Mouse (Mus musculus): ENCODE data around the gene Rbfox1.

Rbfox1 gene

DNA sequence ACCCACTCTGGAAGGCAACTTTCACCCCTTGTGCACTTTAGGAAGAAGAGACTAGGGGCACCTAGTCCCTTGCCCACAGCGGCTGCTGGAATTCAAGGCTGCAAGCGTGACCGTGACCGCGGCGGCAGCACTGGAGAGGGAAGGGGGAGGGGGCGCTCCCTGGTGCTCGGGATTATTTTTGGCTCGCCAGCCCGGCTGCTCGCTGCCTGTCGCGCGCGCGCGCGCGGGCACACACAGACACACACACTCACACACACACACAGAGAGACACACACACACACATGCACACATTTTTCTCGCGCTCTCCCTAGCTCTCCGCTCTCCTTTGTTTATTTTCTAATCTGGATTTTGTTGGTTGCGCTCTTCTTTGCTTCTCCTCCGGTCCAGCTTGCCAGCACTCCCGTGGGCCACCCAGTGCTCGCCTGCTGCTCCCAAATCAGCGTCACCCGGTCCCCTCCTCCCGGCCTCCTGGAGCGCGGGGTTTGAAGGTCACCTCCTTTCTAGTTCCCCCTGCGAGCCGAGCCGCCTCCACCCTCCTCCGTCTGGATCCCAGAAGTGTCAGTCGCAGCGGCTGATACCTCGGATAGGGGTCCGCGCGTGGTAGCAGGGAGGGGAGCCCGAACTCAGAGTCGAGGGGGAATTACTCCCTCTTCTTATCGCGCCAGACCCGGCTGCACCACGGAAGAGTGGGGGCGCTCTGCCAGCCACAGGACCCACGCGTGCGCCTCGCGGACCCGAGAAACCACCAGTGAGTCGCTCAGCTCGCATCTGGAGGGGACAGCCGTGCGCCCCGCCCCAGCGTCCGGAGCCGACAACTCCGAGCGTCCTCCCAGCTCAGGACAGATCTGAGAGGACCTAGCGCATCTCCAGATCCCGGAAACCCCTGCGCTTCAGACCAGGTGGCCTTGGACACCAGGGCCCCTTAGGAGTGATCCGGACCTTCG, at the start of gene Rbfox1:
Gene Rbfox1 (plus strand): TSS at position 610 of the 944 bp plus-strand sequence.
- in situ Hi-C loops (cut with MboI, MseI): no loop called here

DNA sequence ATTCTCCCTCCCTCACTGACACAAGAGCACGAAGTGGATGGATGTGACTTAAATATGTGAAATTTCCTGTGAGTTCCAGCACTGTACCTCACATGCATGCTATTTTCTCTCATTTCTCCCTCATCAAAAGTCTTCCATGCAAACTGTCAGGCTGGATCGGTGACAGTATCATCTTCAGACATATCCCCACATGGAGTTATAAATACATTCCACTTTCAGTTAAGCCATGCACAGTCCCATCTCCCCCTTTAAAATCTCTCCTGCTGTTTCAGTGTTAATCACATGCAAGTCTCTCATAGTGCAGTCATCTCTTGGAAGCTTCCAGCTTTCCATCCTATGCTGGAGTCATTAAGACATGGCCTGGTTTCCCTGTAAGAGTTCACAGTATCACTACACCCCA, 48.4 kb upstream of the Rbfox1 start:
- in situ Hi-C loops (cut with MboI, MseI): no loop called here

DNA sequence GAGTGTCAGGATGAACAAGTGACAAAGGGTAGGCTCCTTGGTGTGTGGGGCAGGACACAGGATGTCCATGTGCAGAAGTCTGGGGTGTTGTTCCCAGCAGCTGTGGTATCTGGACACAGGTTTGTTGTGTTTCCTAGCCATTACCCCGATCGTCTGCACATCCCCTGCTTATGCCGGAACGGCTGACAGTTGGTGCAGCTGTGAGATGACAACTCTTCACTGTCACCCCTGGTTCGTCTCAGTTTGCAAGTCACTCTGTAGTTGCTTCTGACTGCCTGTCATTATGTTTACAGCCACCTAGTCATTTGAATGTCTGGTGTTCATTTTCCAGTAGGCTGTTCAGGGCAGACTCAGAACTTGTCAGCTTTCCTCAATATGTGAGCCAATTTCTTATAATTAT, 44.0 kb upstream of the Rbfox1 start:
- in situ Hi-C loops (cut with MboI, MseI): no loop called here

DNA sequence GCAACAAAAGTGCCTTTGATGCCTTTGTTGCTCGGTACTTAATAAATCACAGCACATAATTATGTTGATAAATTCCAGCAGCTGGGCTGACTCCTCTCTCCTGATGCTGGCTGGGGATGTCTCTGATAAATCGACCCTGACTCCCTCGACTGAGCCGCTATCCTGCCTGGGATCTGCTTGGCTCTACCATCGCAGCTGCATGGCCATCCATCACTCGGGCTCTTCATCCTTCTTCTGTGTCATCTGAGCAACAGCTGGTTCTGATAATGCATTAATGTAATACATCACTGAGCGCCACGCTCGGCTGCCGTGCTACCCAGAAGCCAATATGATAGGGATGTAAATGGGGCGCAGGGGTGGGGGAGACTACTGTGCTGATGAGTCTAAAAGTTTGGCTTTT, 39.5 kb upstream of the Rbfox1 start:
- in situ Hi-C loops (cut with MboI, MseI): no loop called here

DNA sequence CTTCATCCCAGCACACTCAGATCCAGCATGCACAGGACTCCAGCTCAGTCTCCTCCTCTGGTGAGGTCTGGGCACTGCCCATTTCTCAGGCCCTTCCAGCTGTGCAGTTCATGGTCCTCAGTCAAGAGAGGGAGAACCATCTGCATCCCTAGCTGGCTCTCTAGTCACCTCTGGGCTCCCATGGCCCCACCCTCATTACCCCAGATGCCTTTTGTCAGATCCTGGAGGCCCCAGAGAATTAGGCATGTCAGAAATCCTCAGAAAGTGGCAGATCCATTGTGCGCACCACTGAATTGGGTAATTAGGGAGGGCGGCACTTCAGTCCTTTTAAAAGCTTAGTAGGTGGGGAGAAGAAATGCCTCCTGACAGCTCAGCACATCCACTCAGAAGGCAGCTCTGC, 32.1 kb upstream of the Rbfox1 start:
- in situ Hi-C loops (cut with MboI, MseI): no loop called here

DNA sequence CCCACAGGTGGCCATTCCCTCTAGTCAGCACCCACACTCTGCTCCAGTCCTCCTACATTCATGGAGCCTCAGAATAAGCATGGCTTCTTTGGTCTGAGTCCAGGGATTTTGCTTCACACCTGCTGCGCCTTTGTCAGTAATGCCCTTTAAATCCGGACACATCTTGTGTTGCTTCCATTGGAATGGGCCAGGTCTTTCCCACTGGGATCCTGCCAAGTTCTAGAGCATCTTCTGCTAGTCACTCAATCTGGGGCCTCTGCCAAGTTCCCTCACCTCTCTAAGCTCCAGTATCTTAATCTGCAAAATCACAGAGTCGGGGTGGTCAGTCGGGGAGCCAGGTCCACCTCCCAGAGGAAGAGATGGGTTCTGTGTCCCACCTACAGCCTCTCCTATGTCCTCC, 20.8 kb upstream of the Rbfox1 start:
- in situ Hi-C loops (cut with MboI, MseI): loop anchor here (5.0 kb wide), 1 partner anchor 48 kb away; no protein-coding TSS in a partner anchor

DNA sequence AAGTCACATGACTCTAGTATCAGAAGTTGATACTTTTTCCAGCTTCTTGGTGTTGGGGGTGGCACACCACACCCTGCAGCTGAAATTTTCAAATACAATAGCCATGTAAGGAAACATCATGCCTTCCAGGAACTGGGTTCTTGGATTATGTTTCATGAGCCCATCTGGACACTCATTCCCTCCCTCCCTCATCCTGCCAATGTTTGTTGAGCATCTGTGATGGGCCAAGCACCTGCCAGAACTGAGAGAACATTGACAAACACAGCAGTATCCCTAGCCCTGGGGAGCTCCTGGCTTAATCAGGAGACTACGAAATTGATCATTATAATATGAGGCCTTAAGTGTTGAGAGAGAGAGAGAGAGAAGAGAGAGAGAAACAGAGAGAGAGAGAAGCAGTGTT, 18.2 kb upstream of the Rbfox1 start:
- in situ Hi-C loops (cut with MboI, MseI): no loop called here

DNA sequence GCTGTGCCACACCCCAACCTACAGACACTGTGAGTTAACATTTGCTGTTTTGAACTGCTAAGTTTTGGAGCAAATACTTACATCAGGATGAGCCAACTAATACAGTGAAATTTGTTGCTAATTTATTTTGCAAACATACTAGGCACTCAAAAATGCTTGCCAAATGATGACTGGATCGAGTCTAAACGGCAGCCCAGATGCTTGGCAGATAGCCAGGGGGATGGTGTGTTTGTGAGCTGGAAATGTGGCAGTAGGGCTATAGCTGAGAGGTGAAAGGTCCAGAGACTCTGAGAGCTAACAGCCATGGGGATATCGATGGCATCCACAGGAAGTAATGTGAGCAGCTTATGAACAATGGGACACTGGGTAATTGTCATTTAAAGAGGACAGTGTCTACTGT, 14.8 kb upstream of the Rbfox1 start:
- in situ Hi-C loops (cut with MboI, MseI): no loop called here

DNA sequence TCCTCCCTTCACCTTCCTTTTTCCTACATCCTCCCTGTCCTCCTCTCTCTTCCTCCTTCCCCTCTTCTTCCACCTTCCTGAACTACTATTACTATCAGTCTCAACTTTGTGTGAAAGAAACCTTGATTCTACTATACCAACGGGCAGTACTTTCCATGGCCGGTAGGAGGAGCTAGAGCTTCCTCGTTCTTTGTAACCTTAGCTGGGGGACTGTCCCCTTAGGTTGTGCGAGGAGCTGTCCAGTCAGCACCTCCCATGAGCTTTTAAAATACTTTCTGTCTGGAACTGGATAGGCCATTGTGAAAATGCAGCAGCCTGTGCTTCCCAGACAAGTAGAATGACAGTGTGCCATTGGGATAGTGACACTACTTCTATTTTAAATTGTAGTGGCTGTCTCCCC, 3.3 kb upstream of the Rbfox1 start:
- in situ Hi-C loops (cut with MboI, MseI): no loop called here

DNA sequence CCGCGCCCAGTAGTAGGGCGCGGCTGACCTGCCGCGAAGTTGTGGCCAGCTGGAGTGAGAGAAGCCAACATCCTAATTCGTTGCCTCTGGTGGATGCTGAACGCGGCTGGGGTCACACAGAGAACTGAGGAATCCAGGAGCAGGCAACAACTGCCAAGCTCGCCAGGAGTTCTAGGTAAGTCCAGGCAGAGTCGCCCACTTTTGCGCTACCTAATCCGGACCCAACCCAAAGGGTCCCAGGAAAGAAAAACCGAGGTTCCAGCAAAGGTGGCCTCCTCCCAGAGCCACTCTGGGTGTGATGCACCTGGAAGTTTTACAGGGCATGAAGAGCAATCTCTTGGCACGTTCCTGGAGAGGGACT, 515 bp downstream of the Rbfox1 start:
- in situ Hi-C loops (cut with MboI, MseI): no loop called here

DNA sequence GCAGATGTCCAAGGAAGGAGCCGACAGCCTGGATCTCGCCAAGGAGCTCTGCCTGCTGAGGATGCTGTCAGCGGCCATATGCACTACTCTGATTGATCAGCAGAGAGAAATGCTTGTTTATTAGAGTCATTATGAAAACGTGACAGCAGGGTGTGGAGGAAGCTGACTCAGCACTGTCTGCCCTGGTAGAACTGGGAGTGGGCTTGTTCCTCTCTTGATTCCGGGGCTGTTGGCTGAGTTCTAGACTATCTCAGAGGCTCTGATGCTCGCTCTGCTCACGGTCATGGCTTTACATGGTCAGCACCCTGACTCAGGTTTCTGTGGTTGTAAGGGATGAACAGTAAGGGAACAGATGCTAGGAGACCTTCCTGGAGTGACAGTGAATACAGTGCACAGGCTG, 10.4 kb downstream of the Rbfox1 start:
- in situ Hi-C loops (cut with MboI, MseI): no loop called here

DNA sequence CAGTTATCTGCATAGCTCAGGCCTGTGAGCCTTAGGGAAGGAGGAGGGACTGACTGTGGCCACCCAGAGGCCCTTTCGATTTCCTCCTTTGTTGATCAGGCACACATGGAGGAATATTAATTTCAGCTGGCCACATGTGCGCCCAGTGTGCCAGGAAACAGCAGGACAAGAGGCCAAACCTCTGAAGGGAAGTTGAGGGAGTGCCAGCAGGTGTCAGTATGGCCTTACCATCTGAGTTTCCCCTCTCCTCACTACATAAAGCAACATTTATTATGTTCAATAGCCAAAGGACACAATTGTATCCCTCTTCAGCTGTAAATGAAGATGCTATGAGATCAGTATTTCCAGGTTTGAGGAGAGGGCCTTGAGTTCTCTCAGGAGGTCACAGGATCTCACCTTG, 13.2 kb downstream of the Rbfox1 start:
- in situ Hi-C loops (cut with MboI, MseI): no loop called here

DNA sequence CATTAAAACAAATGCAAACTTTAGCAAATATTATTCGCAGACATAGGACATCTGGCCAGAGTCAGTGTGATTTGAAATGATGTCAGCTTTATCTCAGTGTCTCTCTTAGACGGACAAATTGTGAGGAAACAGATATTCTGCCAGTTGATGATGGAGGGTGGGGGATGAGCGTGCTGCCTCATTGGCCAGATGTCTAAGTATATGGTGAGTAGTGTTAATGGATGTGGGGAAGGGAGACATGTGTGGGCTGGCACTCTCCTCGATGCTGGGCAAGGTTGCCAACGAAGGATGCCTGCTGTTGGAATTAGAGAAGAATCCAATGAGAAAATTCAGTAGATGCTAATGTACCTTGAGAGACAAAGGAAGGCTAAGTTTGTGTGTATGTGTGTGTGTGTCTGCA, 25.6 kb downstream of the Rbfox1 start:
- in situ Hi-C loops (cut with MboI, MseI): loop anchor here (5.0 kb wide), 1 partner anchor 48 kb away; no protein-coding TSS in a partner anchor

DNA sequence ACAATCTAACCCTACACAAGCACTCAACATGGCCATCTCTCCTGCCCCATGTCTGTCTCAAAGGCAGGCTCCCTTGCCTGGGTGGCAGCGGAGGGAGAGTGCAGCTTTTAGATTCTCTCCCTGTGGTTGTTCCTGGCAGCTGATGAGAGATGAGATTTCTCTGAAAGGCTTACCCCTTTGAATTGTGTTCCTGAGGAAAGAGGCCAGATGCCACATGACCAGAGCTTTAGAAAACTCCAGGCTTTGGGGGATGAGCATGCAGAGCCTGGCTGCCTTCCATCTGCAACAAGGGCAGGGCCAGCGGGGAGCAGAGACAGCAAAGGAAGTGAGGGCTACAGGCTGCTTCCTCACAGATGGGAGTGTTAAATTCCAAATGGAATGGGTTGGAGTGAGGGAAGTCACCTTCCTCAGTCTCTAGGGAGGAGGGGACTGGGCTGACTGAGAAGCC, 26.7 kb downstream of the Rbfox1 start:
- in situ Hi-C loops (cut with MboI, MseI): loop anchor here (5.0 kb wide), 1 partner anchor 50 kb away; no protein-coding TSS in a partner anchor

DNA sequence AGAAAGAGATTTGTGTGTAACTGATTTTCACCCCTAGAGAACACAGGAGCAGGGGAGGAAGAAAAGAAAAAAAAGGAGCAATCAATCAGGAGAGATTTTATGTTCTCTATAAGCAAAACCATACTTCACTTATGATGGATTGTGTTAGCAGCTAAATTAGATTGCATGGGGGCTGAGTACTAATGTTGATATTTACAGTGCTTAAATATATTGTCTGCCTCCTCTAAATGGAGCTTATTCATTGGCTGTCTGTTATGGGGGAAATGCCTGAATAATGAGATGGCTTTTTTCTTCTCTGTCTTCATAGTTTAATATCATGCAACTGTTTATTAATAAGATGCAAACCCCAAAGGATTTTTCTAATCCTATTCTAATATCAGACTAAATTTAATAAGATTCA, 32.8 kb downstream of the Rbfox1 start:
- in situ Hi-C loops (cut with MboI, MseI): no loop called here

DNA sequence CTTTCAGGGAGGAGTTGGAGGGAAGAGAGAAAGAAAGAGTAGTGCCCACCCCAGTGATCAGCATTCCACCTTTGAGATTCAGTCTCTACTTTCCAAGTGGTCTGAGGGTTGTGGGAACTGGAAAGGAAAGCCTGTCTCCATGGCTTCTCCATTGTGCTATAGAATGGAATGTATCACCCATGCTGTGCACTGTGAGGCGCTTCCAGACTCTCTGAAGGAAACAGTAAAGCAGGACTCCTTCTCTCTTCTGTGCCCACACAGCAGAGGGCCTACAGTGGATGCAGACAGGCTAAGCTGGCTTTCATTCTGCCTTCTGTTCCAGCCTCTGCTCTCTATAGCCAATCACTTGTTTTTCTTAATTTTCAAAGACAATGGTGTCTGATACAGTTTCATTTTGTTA, 41.8 kb downstream of the Rbfox1 start:
- in situ Hi-C loops (cut with MboI, MseI): no loop called here

DNA sequence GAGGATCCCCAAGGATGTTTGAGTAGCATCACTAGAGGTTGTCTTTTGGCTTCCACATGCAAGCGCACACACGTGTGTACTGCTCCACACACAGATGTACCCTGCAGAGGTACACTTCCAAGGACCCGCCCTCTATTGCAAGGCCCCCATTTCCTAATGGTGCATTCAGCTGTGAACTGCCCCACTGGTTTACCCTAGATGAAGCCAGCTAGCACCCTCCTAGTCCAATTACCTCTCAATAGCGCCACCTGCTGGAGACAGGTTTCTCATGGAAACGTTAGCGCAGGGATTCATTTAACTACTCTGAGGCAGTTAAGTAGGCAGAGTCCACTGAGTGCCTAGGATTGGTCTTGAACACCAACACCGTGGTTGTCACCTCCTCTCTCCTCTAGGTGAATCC, 46.5 kb downstream of the Rbfox1 start:
- in situ Hi-C loops (cut with MboI, MseI): no loop called here

DNA sequence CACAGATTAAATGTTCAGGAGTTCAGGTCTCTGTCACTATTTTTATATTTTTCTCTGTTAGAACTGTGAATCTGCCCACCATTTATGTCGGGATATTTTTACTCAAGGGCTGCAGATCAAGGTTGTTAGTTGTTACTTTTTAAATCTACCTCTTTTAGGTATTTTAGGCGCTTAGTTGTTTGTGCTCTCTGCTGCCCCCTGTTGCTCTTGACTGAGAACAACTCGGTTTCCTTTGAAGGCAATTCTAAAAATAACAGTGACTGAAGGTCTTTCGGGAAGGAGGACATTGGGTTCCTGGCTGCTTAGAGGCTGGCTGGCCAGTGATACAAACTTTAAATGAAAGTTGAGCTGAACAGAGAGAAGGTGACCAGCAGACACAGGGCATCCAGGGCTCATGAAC, 54.9 kb downstream of the Rbfox1 start:
- in situ Hi-C loops (cut with MboI, MseI): no loop called here

DNA sequence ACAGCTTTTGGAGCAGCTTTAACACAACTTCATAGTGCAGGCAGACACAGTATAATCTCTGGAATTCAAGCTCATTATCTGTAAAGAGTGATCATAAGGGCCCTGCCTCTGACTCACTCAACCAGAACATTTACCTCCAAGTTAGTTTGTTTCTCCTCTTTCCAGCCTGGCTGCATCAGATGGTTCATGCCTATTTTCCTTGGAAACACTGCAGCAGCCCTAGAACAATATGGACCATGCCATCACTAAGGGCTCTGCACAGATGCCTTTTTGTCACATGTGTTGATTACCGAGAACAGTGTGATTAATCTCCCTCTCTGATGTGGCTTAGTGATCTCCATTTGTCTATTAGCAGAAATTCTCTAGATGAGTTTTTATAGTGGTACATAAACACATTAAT, 60.5 kb downstream of the Rbfox1 start:
- in situ Hi-C loops (cut with MboI, MseI): no loop called here

DNA sequence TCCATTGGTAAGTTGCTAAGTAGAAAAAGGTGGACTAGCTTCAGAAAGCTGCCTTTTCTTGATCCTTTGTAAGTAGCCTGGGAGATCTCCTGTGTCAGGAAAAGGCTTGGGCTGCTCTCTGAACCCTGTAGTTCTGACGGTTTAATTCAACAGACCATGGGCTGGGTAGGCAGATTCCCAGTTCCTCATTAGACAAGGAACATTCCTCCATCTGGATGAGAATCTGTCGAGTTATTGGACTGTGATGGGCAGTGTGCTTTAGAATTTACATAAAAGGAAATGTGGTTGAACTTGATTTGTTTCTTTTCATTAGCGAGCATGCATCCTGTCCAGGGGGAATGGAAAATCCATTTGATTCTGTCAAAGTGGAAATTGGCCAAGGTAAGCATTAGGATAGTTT, 68.0 kb downstream of the Rbfox1 start:
- in situ Hi-C loops (cut with MboI, MseI): no loop called here

DNA sequence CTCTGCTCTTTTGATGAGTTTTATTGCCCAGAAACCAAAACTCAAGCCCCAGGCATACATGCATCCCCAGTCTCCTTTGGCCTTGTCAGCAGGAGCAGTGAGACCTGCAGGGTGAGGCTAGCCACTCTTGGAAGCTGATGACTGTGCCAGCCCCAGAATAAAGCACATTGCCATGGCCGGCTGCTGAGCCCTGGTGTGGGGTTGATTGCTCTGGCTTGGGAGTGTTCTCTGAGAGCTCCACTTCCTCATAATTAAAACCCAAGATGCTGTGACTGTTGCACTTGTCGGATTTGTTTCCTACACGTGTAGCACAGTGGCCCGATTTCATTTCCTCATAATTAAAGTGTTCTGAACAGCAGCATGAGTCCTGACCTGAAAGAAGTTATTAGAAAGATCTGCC, 72.3 kb downstream of the Rbfox1 start:
- in situ Hi-C loops (cut with MboI, MseI): no loop called here

DNA sequence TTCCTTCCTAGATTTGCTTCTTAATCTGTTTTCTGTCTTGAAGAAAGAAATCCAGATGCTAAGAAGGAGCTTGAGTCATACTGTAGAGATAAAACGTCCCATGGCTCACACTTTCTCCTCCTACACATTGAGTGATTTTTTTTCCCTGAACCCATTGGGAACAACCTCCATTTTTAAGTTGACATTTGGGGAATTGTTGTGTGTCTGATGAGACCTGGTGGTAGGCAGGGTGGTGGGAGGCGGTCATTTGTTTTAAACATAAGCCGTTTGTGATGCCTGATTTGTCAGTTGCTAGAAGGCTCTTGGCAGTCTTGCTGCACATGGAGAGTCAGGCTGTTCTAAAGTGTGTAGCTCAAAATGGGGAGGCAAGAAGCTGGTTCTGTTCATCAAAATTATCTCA, 76.6 kb downstream of the Rbfox1 start:
- in situ Hi-C loops (cut with MboI, MseI): no loop called here

DNA sequence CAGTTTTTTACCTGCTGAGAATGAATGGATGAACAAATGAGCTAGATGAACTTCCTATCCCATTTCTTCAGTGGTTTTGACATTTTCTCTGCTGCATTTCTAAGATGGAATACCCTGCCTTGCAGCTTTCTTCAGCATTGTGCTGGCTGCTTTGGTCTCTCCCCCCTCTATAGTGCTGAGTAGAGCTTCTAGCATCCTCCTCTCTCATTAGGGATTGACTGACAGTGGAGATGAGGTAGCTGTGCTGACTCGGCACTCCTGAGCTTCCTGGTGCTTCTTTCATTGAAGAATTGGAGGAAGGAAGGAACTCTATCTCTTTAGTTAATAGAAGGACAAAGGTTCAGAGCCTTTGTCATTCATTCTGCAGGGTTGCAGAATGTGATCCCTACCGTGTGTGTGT, 89.0 kb downstream of the Rbfox1 start:
- in situ Hi-C loops (cut with MboI, MseI): no loop called here
